Mouse (Mus musculus) frontal cortex, postnatal 36 days (tissue): ENCODE results near the gene Zdhhc1.

Experiments
- DNase-seq, 2 experiments: peaks; one replicate each; pipeline ENCODE4 v3.0.0; 2022; ENCODE audit warnings: low spot score in 2 of 2

Zdhhc1 gene

DNA sequence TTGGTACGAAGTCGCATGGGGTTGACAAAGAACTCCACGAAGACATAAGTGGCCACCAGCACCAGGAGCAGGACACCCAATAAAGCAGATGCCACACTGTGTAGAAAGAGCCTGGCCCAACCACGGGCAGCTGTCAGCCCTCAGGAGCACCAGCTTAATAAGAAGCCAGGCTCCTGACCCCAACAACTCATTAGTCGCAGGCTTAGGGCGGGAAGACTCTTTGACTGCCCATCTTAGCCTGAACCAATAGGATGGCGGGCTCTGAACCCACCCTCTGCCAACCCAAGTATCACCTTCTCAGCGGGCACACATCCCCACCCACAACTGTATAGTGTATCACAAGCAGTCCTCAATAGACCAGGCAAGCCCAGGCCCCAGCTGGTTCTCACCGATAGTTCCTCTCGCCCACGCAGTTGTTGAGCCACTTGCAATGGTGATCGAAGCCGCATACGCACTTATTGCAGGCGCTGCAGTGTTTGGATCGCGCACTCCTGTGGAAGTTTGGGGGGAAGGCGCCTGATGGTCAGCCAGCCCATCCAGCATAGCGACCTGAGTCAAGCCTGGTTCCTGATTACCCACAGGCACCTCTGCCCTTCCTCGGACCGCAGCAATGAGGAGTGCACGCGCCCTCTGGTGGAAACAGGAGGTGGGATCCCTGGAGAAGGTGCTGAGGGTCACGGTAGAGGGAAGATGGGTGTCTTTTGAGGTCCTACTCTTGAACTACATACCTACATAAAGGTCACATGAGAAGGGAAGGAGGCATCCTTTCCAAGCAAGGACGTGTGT is 19.9 kb downstream of the Zdhhc1 start:
- no peak for DNase-seq

DNA sequence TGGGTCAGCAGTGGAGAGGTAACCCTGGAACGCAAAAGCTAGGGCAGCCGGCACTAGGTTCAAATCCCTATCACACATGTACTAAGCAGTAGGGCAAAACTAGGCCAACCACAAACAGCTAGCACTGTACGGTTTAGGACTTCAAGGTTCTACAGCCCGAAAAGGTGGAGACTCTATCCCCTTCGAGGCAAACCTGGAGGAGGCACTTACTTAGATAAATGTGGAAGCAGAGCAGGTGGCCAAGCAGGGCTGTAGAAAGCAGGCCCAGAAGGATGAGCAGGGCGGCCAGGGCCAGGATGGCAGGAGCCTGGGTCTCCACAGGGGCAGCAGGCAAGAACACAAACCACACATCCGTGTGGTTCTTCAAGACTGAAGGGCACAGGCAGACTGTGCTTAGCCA is 20.5 kb downstream of the Zdhhc1 start:
- no peak for DNase-seq

DNA sequence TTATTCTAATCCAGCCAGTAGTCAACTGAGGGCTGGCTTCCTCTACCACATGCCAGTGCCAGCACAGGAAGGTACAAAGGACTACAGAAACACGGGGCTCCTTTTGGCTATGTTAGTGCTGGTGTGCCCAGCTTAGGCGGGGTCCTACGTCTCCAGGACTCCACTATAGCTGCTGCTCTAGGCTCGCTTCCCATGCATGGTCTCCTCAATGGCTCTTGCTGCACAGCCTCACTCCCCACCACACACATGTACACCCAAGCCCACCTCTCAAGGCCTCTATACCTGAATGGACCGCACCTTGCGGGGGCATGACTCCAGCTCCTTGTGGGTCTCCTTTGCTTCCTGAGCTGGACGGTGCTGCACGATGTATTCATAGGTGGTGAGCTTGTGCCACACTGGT is 21.0 kb downstream of the Zdhhc1 start:
- no peak for DNase-seq

DNA sequence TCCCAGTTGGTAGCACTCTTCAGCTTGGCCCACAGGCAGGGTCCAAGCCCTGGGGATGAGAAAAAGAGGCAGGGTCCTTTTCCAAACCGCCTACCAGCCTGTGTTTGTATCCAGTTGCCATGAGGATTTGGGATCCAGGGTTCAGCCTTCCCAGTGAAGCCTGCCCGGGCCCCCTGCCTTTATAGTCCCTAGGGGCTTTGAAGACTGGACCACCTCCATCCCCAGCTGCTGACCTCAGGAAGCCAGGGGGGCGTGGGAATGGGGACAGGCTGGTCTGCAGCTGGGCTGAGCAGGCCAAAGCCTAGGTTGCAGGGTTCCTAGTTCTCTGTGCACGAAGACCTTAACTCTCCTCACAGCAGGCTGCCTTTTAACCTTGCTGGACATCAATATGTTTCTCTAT is 21.4 kb downstream of the Zdhhc1 start:
- DNase-seq = no peak

DNA sequence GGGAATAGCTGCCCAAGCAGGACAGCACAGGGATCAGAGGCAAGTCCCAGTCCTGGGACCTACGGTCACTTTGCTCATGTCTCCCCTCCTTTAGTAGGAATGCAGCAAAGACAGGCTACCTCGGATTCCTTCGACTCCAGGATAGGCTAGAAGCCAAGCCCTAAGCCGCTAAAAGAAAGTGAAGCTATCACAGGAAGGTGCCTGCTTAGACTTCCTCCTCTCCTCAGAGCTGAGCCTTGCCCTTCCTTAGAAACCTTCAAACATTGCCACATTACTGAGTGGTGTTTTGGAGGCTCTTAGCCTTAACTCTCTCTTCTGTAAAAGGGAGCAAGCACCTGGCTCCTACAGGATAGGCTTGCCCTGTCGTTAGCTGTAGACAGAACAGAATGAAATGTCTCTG is 22.0 kb downstream of the Zdhhc1 start:
- no peak for DNase-seq

DNA sequence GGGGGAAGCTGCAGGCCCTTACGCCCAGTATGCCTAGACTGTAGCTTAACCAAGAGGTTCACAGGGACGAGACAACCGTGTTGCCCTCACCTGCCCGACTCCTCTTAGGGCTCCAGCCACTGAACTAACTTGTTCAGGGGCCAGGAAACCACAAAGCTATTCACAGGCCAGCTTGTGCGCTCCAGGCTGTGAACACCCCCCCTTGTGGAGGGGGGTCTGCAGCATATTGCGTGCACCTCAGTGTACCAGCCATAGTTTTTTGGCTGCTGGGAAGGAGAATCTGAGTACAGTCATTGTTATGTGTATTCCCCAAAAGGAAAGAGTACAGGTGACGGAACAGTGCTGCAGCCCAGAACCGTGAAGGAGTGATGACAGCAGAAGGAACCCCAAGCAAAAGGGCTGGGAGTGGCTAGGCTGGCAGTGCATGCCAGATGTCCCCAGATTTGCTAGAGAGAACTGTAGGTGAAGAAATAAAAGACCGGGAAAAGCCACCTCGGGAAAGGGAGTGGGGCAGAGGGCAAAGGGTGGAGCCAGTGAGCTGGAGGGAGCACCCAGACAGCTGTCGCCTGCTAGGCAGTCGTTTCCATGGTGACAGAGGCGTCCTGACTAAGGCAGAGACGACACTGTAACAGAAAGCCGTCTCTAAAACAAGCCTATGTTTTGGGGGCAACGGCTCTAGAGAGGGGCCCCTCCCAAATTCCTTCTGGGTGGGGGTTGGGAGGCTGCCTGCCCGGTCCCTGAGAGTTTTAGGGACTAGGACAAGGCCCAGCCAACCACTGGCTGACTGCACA is 22.7 kb downstream of the Zdhhc1 start:
- DNase-seq = no peak

DNA sequence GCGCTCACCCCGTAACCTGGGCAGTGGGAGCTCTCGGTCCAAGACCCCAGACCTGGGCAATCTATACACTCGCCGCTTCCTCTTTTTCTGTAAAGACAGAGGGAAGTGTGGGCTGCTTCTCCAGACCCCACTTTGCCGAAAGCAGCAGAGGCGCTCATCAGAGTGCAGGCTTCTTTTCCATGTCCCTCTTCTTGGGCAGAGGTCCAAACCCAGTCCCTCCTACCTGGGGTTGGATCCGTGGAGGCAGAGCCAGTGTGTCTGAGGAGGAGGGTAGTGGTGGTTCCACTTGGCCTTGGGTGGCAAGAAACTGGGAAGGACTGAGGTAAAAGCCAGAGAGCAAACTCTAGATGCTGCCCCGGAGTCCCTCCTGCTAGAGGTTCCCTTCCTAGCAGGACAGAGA is 23.7 kb downstream of the Zdhhc1 start:
- no peak for DNase-seq

DNA sequence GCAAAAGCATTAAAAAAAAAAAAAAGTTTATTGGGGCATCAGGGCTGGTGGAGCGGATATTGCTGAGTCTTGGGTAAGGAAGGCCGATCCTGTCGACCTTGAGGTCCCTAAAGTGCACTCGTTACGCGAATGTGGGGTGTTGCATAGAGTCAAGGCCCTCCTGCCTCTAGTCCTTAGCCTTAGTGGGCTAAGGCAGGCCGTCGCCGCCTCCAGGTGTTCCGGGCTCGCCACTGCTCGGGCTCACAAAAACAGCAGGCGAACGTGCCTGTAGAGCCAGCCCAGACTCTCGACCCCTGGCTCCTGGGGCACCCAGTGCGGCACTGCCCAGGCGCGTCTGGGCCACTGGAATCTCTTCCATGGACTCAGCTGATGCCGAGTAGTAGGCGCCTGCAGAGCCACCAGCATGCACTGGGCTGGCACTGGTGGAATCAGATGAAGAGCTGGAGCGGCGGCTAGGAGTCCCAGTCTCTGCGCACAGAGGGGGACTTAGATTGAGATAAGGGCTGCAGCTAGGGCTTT is 24.2 kb downstream of the Zdhhc1 start:
- DNase-seq = no peak

DNA sequence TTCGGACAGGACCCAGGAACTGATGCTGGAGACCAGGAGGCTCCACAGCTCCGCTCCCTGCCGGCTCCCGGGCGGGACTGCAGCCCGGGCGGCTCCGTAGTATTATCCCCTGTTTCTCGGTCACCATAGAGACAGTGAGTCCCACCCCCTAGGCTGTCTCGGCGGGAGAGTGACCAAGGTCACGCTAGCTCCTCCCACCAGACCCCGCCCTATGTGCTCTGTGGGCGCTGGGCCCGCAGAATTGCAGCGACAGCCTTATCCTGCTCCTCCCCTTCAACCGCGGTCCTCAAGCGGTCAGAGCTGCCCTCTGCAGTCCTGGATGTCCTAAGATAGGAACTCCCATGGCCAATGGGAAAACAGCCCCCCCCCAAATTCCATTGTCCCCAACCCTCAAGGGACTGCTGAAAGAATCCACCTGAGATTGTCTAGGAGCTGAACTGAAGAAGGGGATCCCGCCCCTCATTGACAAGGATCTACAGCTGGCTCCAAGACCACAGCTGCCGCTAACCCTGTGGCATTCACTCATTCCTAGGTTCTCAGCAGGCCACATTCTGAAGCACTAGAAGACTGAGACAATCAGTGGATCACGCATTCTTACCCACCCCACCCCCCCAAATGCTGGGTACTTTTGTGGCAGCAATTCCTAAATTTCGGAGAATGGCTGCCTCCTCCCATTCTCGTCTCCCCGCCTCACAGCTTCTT is 25.2 kb downstream of the Zdhhc1 start, which contains the start of gene Tppp3:
TSS of gene Tppp3 (minus strand) at position 213 of the 702 bp plus-strand sequence.
- peak; percentile 67 to 80 for DNase-seq

DNA sequence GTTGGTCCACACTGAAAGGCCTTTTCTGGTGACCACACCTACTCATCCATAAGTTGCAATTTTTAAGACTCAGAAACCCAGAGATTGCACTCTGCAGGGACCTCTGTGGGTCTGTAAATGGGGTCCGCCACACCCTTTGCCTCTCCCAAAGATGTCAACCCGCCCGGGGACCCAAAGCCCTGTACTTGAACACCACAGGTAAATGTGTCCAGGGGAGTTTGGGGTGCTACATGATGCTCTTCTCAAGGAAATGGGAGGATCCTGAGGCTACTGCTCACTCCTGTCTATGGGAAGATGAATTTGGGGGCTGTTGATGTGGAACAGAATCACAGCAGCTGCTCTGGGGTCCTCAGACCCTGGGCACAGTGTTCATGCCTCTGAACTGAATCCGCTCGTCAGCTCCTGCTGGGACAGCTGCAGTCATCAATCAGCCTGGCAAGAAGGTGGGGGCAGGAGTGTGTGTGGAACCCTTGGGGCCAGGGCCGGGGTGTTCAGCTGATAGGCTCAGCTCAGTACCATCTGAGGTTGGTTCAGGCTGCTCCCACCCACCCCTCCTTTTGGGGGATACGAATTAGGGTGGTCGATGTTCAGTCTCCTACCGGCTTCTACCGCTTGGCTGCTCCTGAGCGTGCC is 25.9 kb downstream of the Zdhhc1 start:
- no peak for DNase-seq

DNA sequence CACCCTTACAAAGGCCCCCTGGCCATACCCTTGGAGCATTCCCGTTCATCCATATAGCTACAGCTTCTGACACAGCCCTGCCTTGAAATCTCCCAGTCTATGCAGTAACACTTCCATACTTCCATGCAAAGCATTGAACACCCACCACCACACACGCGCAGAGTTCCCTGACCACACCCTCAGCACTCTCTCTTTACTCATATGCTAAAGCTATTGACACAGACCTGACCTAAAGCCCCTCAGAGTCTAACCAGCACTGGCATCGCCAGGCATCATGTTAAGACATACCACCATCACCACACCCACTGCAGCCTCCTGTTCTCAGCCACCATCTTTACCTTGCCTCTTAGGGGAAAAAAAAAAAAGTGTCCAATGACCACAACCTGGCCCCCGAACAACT is 26.4 kb downstream of the Zdhhc1 start:
- no peak for DNase-seq

DNA sequence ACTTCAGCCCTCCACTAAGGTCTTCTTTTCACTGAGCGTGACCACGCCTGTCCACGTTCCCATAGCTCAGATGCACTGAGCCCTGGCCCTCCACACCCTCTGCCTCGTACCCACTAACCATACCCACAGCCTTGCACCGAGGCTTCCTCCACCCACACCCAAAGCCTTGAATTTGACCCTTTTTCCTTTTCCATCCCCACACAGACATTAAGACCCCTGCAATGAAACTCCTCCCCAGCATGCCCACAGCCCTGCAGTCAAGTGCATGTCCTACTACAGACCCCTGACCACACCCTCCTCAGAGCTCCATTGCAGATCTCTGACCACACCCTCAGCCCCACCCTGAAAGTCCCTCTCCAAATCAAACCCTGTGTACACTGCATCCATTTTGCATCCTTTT is 26.9 kb downstream of the Zdhhc1 start:
- DNase-seq = no peak

DNA sequence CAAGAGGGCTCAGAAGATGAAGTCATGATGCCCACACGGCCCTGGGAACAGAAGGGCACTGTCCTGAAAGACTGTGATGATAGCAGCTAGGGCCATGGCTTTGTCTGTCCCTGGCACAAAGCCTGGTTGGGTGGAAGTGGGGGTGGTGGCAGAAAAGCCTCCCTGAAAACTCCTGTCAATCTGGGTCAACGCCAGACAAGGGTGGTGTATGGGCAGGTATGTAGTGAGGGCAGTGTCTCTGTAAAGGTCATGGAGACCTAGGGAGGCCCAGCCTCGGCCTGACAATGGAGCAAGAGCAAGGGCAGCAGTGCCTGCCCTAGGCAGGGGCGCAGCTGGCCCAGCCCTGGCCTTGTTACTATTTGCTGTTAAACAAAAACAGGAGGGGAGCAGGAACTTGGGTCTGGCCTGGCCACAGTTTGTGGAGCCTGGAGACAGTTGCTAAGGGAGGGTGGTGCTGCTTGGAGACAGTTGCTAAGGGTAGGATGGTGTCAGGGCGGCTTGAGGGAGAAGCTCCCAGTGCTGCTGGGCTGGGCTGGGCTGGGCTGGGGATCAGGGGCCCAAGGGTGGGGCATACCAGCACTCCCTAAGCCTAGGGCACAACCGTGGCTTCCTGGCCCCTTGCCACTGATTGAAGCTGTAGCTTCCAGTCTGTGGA is 27.5 kb downstream of the Zdhhc1 start:
- DNase-seq = peak in 1 of 2 experiments; percentile 62

DNA sequence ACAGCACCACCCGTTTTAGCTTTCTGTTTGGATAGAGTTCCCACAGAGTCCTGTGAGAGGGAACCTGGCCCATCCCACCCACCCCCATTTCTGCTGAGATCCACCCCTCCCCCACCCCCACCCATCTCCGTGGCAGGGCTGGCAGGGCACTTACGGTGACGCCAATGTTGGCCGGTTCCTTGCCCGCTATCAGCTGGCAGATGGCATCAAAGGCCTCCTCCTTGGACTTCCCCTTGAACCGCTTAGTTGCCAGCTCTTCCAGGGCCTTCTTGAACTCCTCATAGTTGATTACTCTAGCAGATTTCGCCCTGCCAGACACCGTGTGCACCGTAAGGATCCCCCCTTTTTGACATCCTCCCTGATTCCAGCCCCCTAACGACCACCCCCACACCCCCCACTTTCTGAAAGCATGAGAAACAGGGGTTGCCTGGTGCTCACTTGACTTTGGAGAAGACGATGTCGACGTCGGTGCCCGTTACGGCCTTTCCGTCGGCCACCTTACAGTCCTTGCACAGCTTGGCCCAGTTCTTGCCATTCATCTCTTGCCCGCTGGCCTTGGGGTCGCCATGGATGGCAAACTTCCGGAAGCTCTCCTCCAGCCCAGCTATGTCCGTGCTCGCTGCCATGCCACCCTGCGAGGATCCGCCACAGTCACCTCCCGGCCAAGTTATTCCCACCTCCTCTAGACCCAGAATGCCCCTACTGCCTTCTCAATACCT is 28.5 kb downstream of the Zdhhc1 start:
- no peak for DNase-seq

DNA sequence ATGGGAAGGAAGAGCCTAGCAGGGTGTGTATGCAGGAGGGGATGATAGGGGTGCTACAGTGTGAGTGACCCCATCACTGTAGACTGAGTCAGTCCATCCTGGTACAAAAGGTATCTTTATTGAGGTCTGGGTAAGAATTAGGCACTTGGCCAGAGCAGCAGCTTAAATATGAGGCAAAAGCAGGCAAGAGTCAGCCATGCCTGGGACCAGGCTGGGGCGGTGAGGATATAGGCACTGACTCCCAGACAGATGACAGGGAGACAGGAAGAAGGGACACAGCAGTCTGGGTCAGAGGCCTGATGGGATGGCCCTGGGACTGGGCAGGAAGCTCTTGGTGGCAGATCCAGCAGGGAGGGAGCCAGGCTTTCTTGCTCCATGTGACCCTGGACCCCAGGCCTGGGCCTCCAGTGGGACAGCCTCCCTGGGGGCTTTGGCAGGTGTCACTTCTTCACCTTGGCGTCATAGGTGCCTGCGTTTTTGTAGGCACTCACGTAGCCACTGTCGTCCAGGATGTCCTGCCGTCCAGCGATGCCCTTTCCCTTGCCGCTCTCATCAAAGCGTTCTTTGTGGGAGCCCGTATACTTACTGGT is 29.2 kb downstream of the Zdhhc1 start:
- DNase-seq = no peak

DNA sequence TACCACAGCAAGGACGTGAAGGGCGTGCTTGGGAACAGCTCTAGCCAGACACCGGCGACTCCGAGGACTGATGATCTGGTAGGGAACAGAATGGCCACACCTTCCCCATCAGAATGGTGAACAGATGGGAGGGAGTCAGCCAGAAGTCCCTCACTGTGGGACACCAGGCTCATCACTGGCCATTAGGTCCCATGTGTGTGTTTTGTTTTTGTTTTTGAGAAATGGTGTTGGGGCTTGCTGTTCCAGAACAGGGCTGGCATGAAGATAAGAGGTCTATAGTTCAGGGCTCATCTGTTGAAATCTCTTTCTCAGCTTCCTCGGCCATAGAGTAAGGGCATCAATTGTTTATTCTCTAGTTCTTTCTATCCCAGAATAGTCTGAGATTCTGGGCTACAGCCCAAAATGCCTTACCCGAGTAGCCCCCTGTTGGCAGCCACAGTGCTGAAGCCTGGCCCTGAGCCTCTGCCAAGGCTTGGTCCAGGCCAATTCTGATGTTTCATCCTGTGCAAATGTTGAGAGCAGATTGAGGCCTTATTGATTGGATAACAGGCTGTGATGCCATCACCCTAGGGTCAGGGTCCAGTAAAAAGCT is 29.9 kb downstream of the Zdhhc1 start:
- DNase-seq = peak in 1 of 2 experiments; percentile 62

DNA sequence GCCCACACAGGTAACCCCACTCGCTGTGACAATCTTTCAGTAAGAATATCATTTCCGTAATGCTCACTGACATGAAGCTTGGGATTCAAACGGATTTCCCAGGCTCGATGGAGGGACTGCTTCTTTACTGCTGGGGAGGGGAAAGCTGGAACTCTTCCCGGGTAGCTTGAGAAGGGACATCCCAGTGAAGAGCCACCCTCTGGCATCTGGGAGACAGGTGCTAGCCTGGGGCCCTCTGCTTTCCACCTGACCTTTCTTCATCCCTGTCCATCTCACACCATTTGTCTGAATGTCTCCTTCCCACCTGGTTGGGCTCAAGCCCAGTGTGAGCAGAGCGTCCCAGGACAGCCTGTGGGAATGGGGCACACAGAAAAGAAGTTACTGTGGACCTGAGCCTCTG is 30.5 kb downstream of the Zdhhc1 start:
- no peak for DNase-seq

DNA sequence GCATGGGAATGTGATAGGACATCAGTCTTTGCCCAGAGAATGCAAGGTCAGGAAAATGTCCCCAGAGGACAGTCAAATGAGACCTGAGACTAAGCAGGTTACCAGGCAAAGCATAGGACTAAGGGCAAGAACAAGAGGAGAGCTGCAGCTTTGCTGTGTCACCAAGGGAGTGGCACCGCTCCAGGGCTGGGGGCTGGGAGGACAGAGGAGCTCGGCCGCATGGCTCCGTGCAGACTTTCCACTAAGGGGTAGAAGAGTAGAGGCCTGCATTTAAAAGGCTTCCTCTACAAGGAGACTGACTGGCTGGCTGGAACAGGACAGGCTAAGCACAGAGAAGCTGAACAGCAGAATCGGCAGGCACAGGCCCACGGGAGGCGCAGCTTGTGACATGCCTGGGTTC is 32.1 kb downstream of the Zdhhc1 start:
- DNase-seq = no peak

DNA sequence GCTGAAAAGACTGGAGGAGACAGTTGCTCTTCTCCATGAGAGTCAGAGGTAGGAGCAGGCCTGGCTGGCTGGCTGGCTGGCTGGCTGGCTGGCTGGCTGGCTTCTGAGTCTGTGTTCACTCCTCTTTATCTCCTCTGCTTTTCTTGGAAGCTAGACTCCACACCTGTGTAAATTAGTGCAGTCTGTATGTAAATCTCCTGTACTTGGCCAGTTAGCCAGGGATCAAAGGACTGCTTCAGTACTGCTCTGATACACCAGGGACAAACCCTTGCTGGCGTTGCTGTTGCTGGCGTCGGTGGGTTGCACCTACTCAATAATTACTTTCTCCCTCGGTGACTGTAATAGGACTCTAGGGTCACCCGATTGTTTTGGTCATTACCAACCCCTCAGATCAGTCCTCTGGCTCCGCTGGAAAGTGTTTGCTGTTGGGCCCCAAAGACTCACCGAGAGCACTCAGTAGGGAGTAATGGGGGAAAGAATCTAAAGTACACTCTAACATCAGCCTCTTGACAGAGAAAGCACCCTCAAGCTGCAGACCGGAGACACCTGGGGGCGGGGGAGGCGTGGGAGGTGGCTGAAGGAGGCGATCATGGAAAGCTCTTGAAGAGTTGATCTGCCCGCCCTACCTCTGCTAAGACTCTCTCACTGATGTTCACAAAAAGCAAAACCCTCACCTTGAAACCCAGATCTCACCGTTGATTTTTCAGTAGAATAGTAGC is 35.5 kb downstream of the Zdhhc1 start:
- DNase-seq = no peak
